Mouse (Mus musculus) testis, adult 2 months (tissue): ENCODE results near the gene Urm1. TPM values are rescaled to one million over a fixed set of nuclear protein-coding genes. Genes with fewer than 3 reads are reported as not detected.

Experiments
- H3K27ac ChIP-seq: fragments of 200-500 bp; 2 replicates; pipeline ENCODE4 v1.5.1; 2012; ENCODE audit warnings: low read depth, low read length; ENCODE audit not compliant: control insufficient read depth, insufficient read depth
- H3K27me3 ChIP-seq: fragments of 200-500 bp; 2 replicates; pipeline ENCODE4 v1.6.1; 2012; ENCODE audit warnings: mild to moderate bottlenecking, low read length, moderate library complexity; ENCODE audit not compliant: control insufficient read depth, insufficient read depth
- H3K36me3 ChIP-seq: fragments of 200-500 bp; 2 replicates; pipeline ENCODE4 v1.6.1; 2012; ENCODE audit warnings: mild to moderate bottlenecking, low read length; ENCODE audit not compliant: control insufficient read depth, insufficient read depth
- H3K4me1 ChIP-seq: fragments of 200-500 bp; 2 replicates; pipeline ENCODE4 v1.6.1; 2012; ENCODE audit warnings: low read length; ENCODE audit not compliant: control insufficient read depth, insufficient read depth
- H3K4me3 ChIP-seq: fragments of 200-500 bp; 2 replicates; pipeline ENCODE4 v1.5.1; 2012; ENCODE audit warnings: low read depth, mild to moderate bottlenecking, low read length, moderate library complexity, mixed read lengths; ENCODE audit not compliant: control insufficient read depth
- CTCF ChIP-seq: fragments of 200-500 bp; IDR thresholded peaks from 2 replicates; pipeline ENCODE4 v1.5.1; 2012; ENCODE audit warnings: low read depth, mild to moderate bottlenecking, inconsistent platforms, low read length, moderate library complexity; ENCODE audit not compliant: control insufficient read depth, insufficient read depth, insufficient replicate concordance
- POLR2A ChIP-seq: fragments of 200-500 bp; IDR thresholded peaks from 2 replicates; pipeline ENCODE4 v1.6.1; 2012; ENCODE audit warnings: low read depth, mild to moderate bottlenecking, inconsistent platforms, low read length, moderate library complexity; ENCODE audit not compliant: control insufficient read depth
- polyA plus RNA-seq: library from polyadenylated mRNA; depleted of rRNA; stranded (reverse); fragments of >200 nt; gene quantifications from 2 replicates; pipeline ENCODE4 v1.2.3, GENCODE M21; 2012

Urm1 gene
- polyA plus RNA-seq, 1 experiment: 25.1 TPM

DNA sequence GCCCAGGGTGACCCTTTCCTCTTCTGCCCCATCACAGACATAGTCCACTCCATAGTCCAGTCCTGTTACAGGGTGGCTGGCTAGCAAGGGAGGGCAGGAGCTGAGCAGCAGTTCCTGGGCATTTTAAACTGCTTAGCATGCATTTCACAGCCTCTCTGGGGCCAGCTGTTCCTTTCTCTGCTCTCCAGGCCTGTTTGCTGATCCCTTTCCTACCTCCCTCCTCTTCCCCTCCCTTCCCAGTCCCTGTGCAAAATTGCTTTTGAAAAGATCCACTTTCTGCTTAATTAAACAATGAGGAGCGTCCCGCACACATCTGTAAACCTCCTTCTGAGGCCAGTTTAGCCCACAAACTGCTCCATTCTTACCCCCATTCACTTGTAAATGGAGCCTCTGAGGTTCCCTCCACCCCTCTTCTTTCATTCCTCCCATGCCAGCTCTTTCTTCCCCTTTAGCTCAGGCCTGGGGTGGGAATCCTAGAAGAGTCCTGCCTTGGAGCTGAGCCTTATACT, 15.6 kb downstream of the Urm1 start:
- no peaks in the 10 kb centered on the region for H3K27me3 ChIP-seq
- TF ChIP-seq POLR2A: no peak
- TF ChIP-seq CTCF: no peak
- H3K4me3 ChIP-seq: no peak overlapping the region
- H3K27ac ChIP-seq: no peak overlapping the region
- no peaks in the 10 kb centered on the region for H3K4me1 ChIP-seq
- peaks cover 1% of the 10 kb centered on the region; the same call in 1 of the 2 replicates for H3K36me3 ChIP-seq

- H3K27ac ChIP-seq: no peak overlapping the region
- H3K36me3 ChIP-seq: peaks cover 3% of the 10 kb centered on the region; the same call in 1 of the 2 replicates
- no peaks in the 10 kb centered on the region for H3K27me3 ChIP-seq
- no peaks in the 10 kb centered on the region for H3K4me1 ChIP-seq
- no peak overlapping the region for H3K4me3 ChIP-seq
- TF ChIP-seq CTCF: no peak
Measured at GRCm38 (mm10) chr2:29839460-29839859, 19.6 kb downstream of the Urm1 start.

DNA sequence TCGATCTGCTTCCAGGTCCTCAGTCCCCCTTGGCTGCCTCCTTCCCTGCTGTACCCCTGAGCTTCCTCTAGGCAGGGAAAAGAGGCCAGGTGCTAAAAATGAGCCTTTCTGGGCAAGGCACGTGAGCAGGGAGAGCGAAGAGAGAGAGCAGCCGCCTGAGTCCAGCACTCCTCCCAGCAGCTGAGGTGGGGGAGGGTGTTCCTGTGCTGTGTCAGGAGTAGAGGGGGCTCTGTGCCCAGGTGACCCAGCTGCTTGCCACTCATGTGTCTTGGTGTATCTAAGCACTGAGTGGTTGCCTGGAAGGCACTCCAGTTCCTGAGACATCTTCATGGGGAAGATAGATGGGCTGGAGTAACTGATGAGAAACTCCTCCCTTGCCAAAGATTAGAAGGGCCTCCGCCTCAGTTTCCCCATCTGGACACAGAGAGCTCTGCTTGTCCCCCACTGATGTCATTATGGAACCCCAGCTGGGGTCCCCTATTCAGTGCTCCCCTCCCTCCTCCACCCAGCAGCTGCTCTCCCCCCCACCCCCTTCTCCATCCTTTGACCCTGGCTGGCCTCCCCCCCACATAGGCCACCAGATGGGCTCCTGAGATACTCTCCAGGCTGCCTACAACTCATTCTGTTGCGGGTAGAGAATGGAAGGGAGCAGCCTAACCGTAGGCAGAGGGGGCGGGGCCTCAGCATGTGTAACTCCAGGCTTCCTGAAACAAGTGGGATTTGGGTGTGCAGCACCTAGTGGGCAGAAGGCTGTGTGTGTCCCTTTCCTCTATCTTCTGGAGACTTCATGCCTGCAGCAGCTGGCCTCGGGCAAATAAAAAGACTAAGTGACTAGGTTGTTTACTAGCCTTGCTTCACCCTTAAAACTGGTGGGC, 23.6 kb downstream of the Urm1 start:
- no peaks in the 10 kb centered on the region; the same call in 1 of the 2 replicates for H3K27me3 ChIP-seq
- H3K4me3 ChIP-seq: no peak overlapping the region
- TF ChIP-seq CTCF: no peak
- TF ChIP-seq POLR2A: no peak
- H3K4me1 ChIP-seq: peaks cover 11% of the 10 kb centered on the region
- H3K36me3 ChIP-seq: peaks cover 3% of the 10 kb centered on the region; the same call in 1 of the 2 replicates
- no peak overlapping the region for H3K27ac ChIP-seq

DNA sequence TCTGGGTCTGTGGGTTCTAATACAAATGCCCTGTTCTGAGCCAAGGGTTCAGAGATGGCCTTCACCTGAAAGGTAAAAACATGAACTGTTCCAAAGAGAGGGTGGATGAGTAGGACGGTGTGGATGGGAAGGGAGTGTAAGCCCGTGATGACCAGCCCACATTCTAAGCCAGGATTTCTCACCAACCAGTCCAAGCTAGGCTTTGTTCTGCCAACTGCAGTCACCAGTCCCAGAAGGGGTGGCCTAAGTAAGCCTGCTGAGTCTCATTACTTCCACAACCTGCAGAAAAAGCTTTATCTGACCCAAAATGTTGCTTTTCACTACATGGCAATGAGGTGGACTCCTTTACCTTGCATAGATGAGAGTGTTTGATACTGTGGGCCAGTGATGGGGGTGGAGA, 24.2 kb downstream of the Urm1 start:
- Histone ChIP-seq H3K36me3 (peaks cover 3% of the 10 kb centered on the region; the same call in 1 of the 2 replicates), H3K4me1 (peaks cover 11% of the 10 kb centered on the region), H3K27me3 (no peaks in the 10 kb centered on the region; the same call in 1 of the 2 replicates), H3K4me3 (no peak overlapping the region), H3K27ac (no peak overlapping the region)
- TF ChIP-seq CTCF (no peak), POLR2A (no peak)

DNA sequence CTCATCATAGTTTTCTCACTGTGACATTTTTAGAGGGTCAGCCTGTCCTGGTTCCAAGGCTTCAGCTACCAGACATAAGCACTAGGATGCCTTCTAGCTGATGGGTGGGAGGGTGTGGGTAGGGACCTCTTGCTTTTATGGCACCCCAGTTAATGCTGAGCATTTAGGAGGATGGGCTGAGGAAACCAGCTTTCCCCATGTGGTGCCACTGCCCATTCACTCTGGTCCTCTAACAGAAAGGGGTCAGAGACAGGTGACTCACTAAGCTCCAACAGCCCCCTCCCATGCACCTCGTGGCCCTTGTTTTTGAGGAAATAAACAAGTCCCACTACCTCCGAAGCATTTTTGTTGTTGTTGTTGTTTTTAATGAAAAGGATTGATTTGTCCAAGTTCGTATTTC, 24.8 kb downstream of the Urm1 start:
- TF ChIP-seq POLR2A (no peak), CTCF (no peak)
- Histone ChIP-seq H3K27ac (no peak overlapping the region), H3K4me3 (no peak overlapping the region), H3K27me3 (no peaks in the 10 kb centered on the region; the same call in 1 of the 2 replicates), H3K36me3 (peaks cover 3% of the 10 kb centered on the region; the same call in 1 of the 2 replicates), H3K4me1 (peaks cover 11% of the 10 kb centered on the region)

DNA sequence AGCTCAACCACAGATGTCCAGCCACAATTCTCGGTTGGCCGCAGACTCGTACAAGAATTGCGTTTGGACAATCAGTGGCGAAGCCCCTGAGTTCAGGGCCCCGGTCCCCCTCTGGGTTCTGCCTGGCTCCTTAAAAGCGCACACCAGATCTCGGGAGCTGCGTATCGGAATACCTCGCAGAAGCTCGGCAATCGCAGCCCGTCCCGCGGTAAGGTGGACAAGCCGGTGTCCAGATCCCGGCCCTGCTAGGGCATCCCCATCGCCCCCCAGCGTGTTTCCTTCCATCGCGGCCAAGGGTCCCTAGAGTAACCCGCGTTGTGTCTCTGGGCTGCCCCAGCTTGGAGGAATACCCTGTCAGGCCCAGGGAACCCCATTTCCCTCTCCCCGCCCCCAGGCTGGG, 25.8 kb downstream of the Urm1 start:
- peak overlapping the region; percentile 48 for H3K4me3 ChIP-seq
- H3K4me1 ChIP-seq: peaks cover 11% of the 10 kb centered on the region
- H3K27ac ChIP-seq: no peak overlapping the region
- TF ChIP-seq CTCF (no peak), POLR2A (no peak)
- H3K36me3 ChIP-seq: 0 out of 2 replicates have a peak, but pooled peaks cover 3% of the 10 kb centered on the region
- no peaks in the 10 kb centered on the region; the same call in 1 of the 2 replicates for H3K27me3 ChIP-seq

- Histone ChIP-seq H3K27me3 (no peaks in the 10 kb centered on the region; the same call in 1 of the 2 replicates), H3K4me1 (peaks cover 11% of the 10 kb centered on the region), H3K27ac (no peak overlapping the region)
Measured at GRCm38 (mm10) chr2:29846061-29846853, 26.4 kb downstream of the Urm1 start.

More at GRCm38 (mm10) chr2:29846061-29846853, 26.4 kb downstream of the Urm1 start:
- Histone ChIP-seq H3K4me3 (peak overlapping the region; percentile 48), H3K36me3 (0 out of 2 replicates have a peak, but pooled peaks cover 3% of the 10 kb centered on the region)
- TF ChIP-seq CTCF: no peak
- no peak for TF ChIP-seq POLR2A
